Mouse (Mus musculus) hindbrain, embryonic 15.5 days (tissue): ENCODE data around the gene Tmem39a. TPM values are rescaled to one million over a fixed set of nuclear protein-coding genes. Genes with fewer than 3 reads are reported as not detected.

Experiments
- polyA plus RNA-seq: library from polyadenylated mRNA; unstranded; fragments of >200 nt; fragmentation: Nextera tagmentation; extraction: Ambion mirVana; gene quantifications from 2 replicates; pipeline ENCODE4 v1.2.1, GENCODE M21; 2015

Tmem39a gene
- polyA plus RNA-seq, 1 experiment from 2014 or later: 36.3 TPM

Other genes with a start within 250 kb of the Tmem39a start
- 1.1 and 1.4 TPM in 2 replicates for gene Maats1, start 216.6 kb upstream of the Tmem39a start, polyA plus RNA-seq
- gene Cox17, start 211.7 kb upstream of the Tmem39a start, polyA plus RNA-seq: 74.4 and 94.5 TPM in 2 replicates
- gene Gm21987, start 211.7 kb upstream of the Tmem39a start, polyA plus RNA-seq: not detected in 2 replicates
- gene Popdc2, start 196.5 kb upstream of the Tmem39a start, polyA plus RNA-seq: 0.33 and 0.52 TPM in 2 replicates
- 0.43 and 0.45 TPM in 2 replicates for gene Pla1a, start 125.6 kb upstream of the Tmem39a start, polyA plus RNA-seq
- gene Adprh, start 106.0 kb upstream of the Tmem39a start, polyA plus RNA-seq: 143 and 165 TPM in 2 replicates
- gene Cd80, start 103.1 kb upstream of the Tmem39a start, polyA plus RNA-seq: 0.50 and 0.56 TPM in 2 replicates
- gene Timmdc1, start 36.0 kb upstream of the Tmem39a start, polyA plus RNA-seq: 32.0 and 35.2 TPM in 2 replicates
- gene Poglut1, start 8.4 kb upstream of the Tmem39a start, polyA plus RNA-seq: 50.7 and 52.8 TPM in 2 replicates
- 5.8 and 6.4 TPM in 2 replicates for gene Arhgap31, start 154.6 kb downstream of the Tmem39a start, polyA plus RNA-seq
- 35.6 and 39.1 TPM in 2 replicates for gene B4galt4, start 183.6 kb downstream of the Tmem39a start, polyA plus RNA-seq
- 0.56 and 0.72 TPM in 2 replicates for gene Upk1b, start 241.6 kb downstream of the Tmem39a start, polyA plus RNA-seq